Mouse (Mus musculus) neural tube, embryonic 10.5 days (tissue): Measurements from ENCODE around the gene Dgkg.
A peak's percentile ranks its signal among the peaks of the same experiment; 100 is the strongest.

Source experiments
- DNase-seq: peaks from one replicate; pipeline ENCODE4 v3.0.0-alpha.2; 2017; ENCODE audit warnings: low spot score; ENCODE audit errors: extremely low spot score

Dgkg gene

GRCm38 (mm10) chr16:22656533-22657444 is at the start of gene Dgkg:
TSS of gene Dgkg (minus strand) at chr16:22657221.
- DNase-seq: peak; percentile 56

- DNase-seq: no peak
Observed at GRCm38 (mm10) chr16:22704946-22705345, 47.9 kb upstream of the Dgkg start.

- no peak for DNase-seq
Observed at GRCm38 (mm10) chr16:22704136-22704535, 47.1 kb upstream of the Dgkg start.

GRCm38 (mm10) chr16:22698846-22699760 is 42.1 kb upstream of the Dgkg start:
- no peak for DNase-seq

- DNase-seq: no peak
Observed at GRCm38 (mm10) chr16:22698101-22698500, 41.1 kb upstream of the Dgkg start.

- DNase-seq: no peak
Observed at GRCm38 (mm10) chr16:22689622-22690021, 32.6 kb upstream of the Dgkg start.

- DNase-seq: no peak
Observed at GRCm38 (mm10) chr16:22687711-22688230, 30.8 kb upstream of the Dgkg start.

- DNase-seq: no peak
Observed at GRCm38 (mm10) chr16:22683605-22684004, 26.6 kb upstream of the Dgkg start.

GRCm38 (mm10) chr16:22682727-22683126 is 25.7 kb upstream of the Dgkg start:
- DNase-seq: no peak

GRCm38 (mm10) chr16:22679641-22680040 is 22.6 kb upstream of the Dgkg start:
- DNase-seq: no peak

GRCm38 (mm10) chr16:22674636-22675035 is 17.6 kb upstream of the Dgkg start:
- no peak for DNase-seq

GRCm38 (mm10) chr16:22674164-22674563 is 17.1 kb upstream of the Dgkg start:
- DNase-seq: no peak

- no peak for DNase-seq
Observed at GRCm38 (mm10) chr16:22664033-22664432, 7.0 kb upstream of the Dgkg start.

- no peak for DNase-seq
Observed at GRCm38 (mm10) chr16:22663136-22663535, 6.1 kb upstream of the Dgkg start.

GRCm38 (mm10) chr16:22661076-22661475 is 4.1 kb upstream of the Dgkg start:
- no peak for DNase-seq

GRCm38 (mm10) chr16:22657874-22658789 is 1.1 kb upstream of the Dgkg start:
- no peak for DNase-seq

GRCm38 (mm10) chr16:22655812-22656211 is 1.2 kb downstream of the Dgkg start:
- DNase-seq: no peak

- no peak for DNase-seq
Observed at GRCm38 (mm10) chr16:22655223-22655622, 1.8 kb downstream of the Dgkg start.

- DNase-seq: no peak
Observed at GRCm38 (mm10) chr16:22654477-22654835, 2.6 kb downstream of the Dgkg start.

GRCm38 (mm10) chr16:22653817-22654476 is 3.1 kb downstream of the Dgkg start:
- no peak for DNase-seq
